50 mouse cellular contexts compared by ENCODE assay signal in the genomic region with DNA sequence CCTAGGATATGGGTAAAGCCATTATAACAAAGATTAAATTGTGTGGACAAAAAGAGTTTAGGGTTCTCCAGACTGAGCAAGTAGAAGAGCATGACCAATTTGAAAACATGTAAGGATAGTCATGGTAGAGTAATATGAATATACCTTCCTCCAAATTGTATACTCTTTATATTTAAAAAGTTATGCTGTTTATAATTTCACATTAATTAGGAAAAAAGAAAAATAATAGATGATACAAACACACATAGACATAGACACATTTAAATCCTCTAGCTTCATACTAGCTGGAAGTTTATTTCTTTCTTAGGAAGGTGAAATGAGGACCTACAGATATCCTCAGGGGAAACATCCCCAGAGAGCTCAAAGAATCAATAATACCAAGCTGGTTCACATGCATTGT. TPM values are rescaled to one million over a fixed set of nuclear protein-coding genes. Genes with fewer than 3 reads are reported as not detected.
"Had no signal": no experiment of that assay in that cellular context is flagged by ENCODE, and none has a peak within 500 bp of the region (broad histone marks: within the 10 kb centered on the region; RNA-seq: fewer than 3 reads in every experiment).

A gene (plus strand): TSS at position 301 of the 400 bp plus-strand sequence.

- DNase-seq: heart, postnatal 10 days; heart, postnatal 14 days; heart, postnatal 36 days; heart, postnatal 4 days; kidney, adult 11 months; kidney, adult 18-20 months; kidney, adult 2 months; kidney, adult 8-10 months; kidney, adult 9 months; kidney, postnatal 10 days; kidney, postnatal 14 days; kidney, postnatal 25 days; kidney, postnatal 36 days; kidney, postnatal 4 days; layer of hippocampus, adult 9-11 months; layer of hippocampus, postnatal 36 days had no signal

- ATAC-seq: hindbrain, embryonic 16.5 days; hindbrain, postnatal 0 days; inflammation-experienced regulatory T-cells, adult 6 months; intestine, embryonic 15.5 days; intestine, embryonic 16.5 days; intestine, postnatal 0 days had no signal

- H3K4me3 ChIP-seq: heart, embryonic 10.5 days; heart, embryonic 12.5 days; heart, embryonic 13.5 days; heart, embryonic 15.5 days; hindbrain, embryonic 10.5 days; hindbrain, embryonic 12.5 days; hindbrain, embryonic 13.5 days; hindbrain, embryonic 15.5 days; intestine, embryonic 15.5 days; kidney, embryonic 15.5 days; layer of hippocampus, adult 2 months had no signal

- H3K9me3 ChIP-seq: heart, embryonic 10.5 days; heart, embryonic 12.5 days; heart, embryonic 13.5 days; heart, embryonic 15.5 days; hindbrain, embryonic 10.5 days; hindbrain, embryonic 12.5 days; hindbrain, embryonic 13.5 days; hindbrain, embryonic 15.5 days; intestine, embryonic 15.5 days; kidney, embryonic 15.5 days had no signal

- H3K9ac ChIP-seq: heart, embryonic 12.5 days; heart, embryonic 13.5 days; heart, embryonic 15.5 days; hindbrain, embryonic 12.5 days; hindbrain, embryonic 13.5 days; hindbrain, embryonic 14.5 days; hindbrain, embryonic 15.5 days; intestine, embryonic 15.5 days; kidney, embryonic 15.5 days had no signal

- H3K4me1 ChIP-seq: heart, embryonic 10.5 days; heart, embryonic 12.5 days; heart, embryonic 13.5 days; heart, embryonic 15.5 days; hindbrain, embryonic 10.5 days; hindbrain, embryonic 12.5 days; hindbrain, embryonic 13.5 days; hindbrain, embryonic 15.5 days; intestine, embryonic 15.5 days; kidney, embryonic 15.5 days had no signal

- H3K4me2 ChIP-seq: heart, embryonic 11.5 days; heart, embryonic 12.5 days; heart, embryonic 13.5 days; heart, embryonic 15.5 days; hindbrain, embryonic 12.5 days; hindbrain, embryonic 13.5 days; hindbrain, embryonic 14.5 days; hindbrain, embryonic 15.5 days; intestine, embryonic 15.5 days; kidney, embryonic 15.5 days had no signal

- H3K36me3 ChIP-seq: heart, embryonic 10.5 days; heart, embryonic 12.5 days; heart, embryonic 13.5 days; heart, embryonic 15.5 days; hindbrain, embryonic 10.5 days; hindbrain, embryonic 12.5 days; hindbrain, embryonic 13.5 days; hindbrain, embryonic 15.5 days; intestine, embryonic 15.5 days; kidney, embryonic 15.5 days had no signal

- H3K27ac ChIP-seq: heart, embryonic 10.5 days; heart, embryonic 13.5 days; heart, embryonic 15.5 days; hindbrain, embryonic 10.5 days; hindbrain, embryonic 12.5 days; hindbrain, embryonic 13.5 days; hindbrain, embryonic 14.5 days; hindbrain, embryonic 15.5 days; hindbrain, postnatal 0 days; intestine, embryonic 15.5 days; kidney, embryonic 15.5 days; kidney, postnatal 0 days; layer of hippocampus, adult 2 months had no signal

- H3K27me3 ChIP-seq: heart, embryonic 12.5 days; heart, embryonic 13.5 days; heart, embryonic 15.5 days; hindbrain, embryonic 12.5 days; hindbrain, embryonic 13.5 days; hindbrain, embryonic 15.5 days; intestine, embryonic 15.5 days; kidney, embryonic 15.5 days had no signal

RNA-seq across cellular contexts. Expression of the gene that starts here (rescaled TPM):
- total RNA-seq: heart, postnatal 10 days; heart, postnatal 14 days; heart, postnatal 25 days; heart, postnatal 36 days; heart, postnatal 4 days; hematopoietic stem cell, adult 5-6 weeks; hindbrain, postnatal 0 days; layer of hippocampus, adult 18-20 months; layer of hippocampus, adult 2 months; layer of hippocampus, adult 8-10 months; layer of hippocampus, postnatal 10 days; layer of hippocampus, postnatal 14 days; layer of hippocampus, postnatal 25 days; layer of hippocampus, postnatal 36 days; left cerebral cortex, adult 18-20 months had no signal
- polyA plus RNA-seq: heart, embryonic 10.5 days; heart, embryonic 11.5 days; heart, embryonic 12.5 days; heart, embryonic 13.5 days; heart, embryonic 14.5 days; heart, embryonic 15.5 days; heart, embryonic 16.5 days; heart, postnatal 0 days; hindbrain, embryonic 10.5 days; hindbrain, embryonic 11.5 days; hindbrain, embryonic 12.5 days; hindbrain, embryonic 13.5 days; hindbrain, embryonic 14.5 days; hindbrain, embryonic 15.5 days; hindbrain, embryonic 16.5 days; hindbrain, postnatal 0 days; inflammation-experienced regulatory T-cells, adult 6 months; intestine, embryonic 14.5 days; intestine, embryonic 15.5 days; intestine, embryonic 16.5 days; intestine, postnatal 0 days; kidney, embryonic 14.5 days; kidney, embryonic 15.5 days; large intestine, adult 2 months had no signal
